Mouse (Mus musculus) thymus, adult 2 months (tissue): ENCODE measurements at regions not wholly inside any gene's neighbourhood (a gene's known extent, or its start where the extent isn't known, plus 50 kb on each side); places are given as distances from the start of the nearest gene placed in this dataset.

Experiments used
- CTCF ChIP-seq: fragments of 200-500 bp; IDR thresholded peaks from 2 replicates; pipeline ENCODE4 v1.5.1; 2012; ENCODE audit warnings: mild to moderate bottlenecking, control low read depth, low read length, moderate library complexity, borderline replicate concordance; ENCODE audit not compliant: control insufficient read depth, poor library complexity, insufficient read depth; ENCODE audit errors: extremely low read depth
- POLR2A ChIP-seq: fragments of 200-500 bp; IDR thresholded peaks from 2 replicates; pipeline ENCODE4 v1.6.1; 2012; ENCODE audit warnings: mild to moderate bottlenecking, low read length, control low read depth, moderate library complexity; ENCODE audit not compliant: control insufficient read depth, poor library complexity, insufficient read depth; ENCODE audit errors: extremely low read depth

DNA sequence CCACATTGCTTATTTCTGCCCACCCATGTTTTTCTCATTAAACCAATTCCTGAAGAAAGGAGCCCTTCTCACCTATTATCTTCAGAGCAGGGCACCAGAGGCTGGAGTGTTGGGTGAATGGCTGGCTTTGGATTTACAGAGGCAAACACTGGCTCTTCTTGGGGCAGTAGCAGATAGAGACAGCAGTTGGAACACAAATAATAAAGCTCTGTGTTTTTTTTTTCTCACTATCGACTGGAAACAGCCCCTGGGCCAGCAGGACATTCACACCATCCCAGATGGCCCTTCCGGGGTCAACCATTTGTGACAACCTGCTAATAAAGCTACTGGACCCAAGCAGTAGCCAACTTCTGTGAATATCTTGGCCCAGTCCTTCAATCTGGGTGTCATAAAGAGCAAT is 85.7 kb upstream of the Foxc1 start:
- no peak for TF ChIP-seq POLR2A
- no peak for TF ChIP-seq CTCF
